Mouse (Mus musculus) gastrocnemius, adult 18-20 months (tissue): ENCODE measurements around the gene Mgat4a. TPM values are rescaled to one million over a fixed set of nuclear protein-coding genes. Genes with fewer than 3 reads are reported as not detected.
A peak's percentile ranks its signal among the peaks of the same experiment; 100 is the strongest.

Experiments
- DNase-seq: peaks from one replicate; pipeline ENCODE4 v3.0.0; 2021; ENCODE audit warnings: low spot score
- total RNA-seq, 2 experiments: library from RNA; stranded (reverse); gene quantifications; 2 replicates each; pipeline ENCODE4 v1.2.3; 2021

The Mgat4a gene
- total RNA-seq, 2 experiments from 2014 or later = 4.8 to 8.7 TPM

- DNase-seq = no peak
Observed at GRCm38 (mm10) chr1:37467806-37468205, 73.0 kb downstream of the Mgat4a start.

- no peak for DNase-seq
Observed at GRCm38 (mm10) chr1:37466322-37466995, 74.4 kb downstream of the Mgat4a start.

GRCm38 (mm10) chr1:37464878-37465452 lies 75.9 kb downstream of the Mgat4a start:
- no peak for DNase-seq

GRCm38 (mm10) chr1:37457546-37457945 lies 83.3 kb downstream of the Mgat4a start:
- no peak for DNase-seq

GRCm38 (mm10) chr1:37451270-37451669 lies 89.5 kb downstream of the Mgat4a start:
- DNase-seq = no peak

GRCm38 (mm10) chr1:37448361-37449095 lies 92.3 kb downstream of the Mgat4a start:
- peak; percentile 46 for DNase-seq

GRCm38 (mm10) chr1:37442848-37443835 lies 97.7 kb downstream of the Mgat4a start:
- DNase-seq = no peak

- DNase-seq = no peak
Observed at GRCm38 (mm10) chr1:37436419-37436818, 104.4 kb downstream of the Mgat4a start.

- DNase-seq = no peak
Observed at GRCm38 (mm10) chr1:37430297-37430840, 110.4 kb downstream of the Mgat4a start.

GRCm38 (mm10) chr1:37429366-37430296 lies 111.2 kb downstream of the Mgat4a start, which contains the start of the genes Coa5 and Unc50:
Gene Coa5 (minus strand): TSS chr1:37430103.
Gene Unc50 (plus strand): TSS chr1:37430139.
- DNase-seq = peak; percentile 96

GRCm38 (mm10) chr1:37428911-37429310 lies 111.9 kb downstream of the Mgat4a start:
- peak; percentile 24 for DNase-seq

- no peak for DNase-seq
Observed at GRCm38 (mm10) chr1:37427144-37427875, 113.5 kb downstream of the Mgat4a start.

- DNase-seq = peak; percentile 44
Observed at GRCm38 (mm10) chr1:37419420-37419819, 121.4 kb downstream of the Mgat4a start.

GRCm38 (mm10) chr1:37415394-37415793 lies 125.4 kb downstream of the Mgat4a start:
- no peak for DNase-seq

GRCm38 (mm10) chr1:37409647-37410046 lies 131.2 kb downstream of the Mgat4a start:
- no peak for DNase-seq

- DNase-seq = no peak
Observed at GRCm38 (mm10) chr1:37408678-37409077, 132.1 kb downstream of the Mgat4a start.

GRCm38 (mm10) chr1:37408059-37408458 lies 132.8 kb downstream of the Mgat4a start:
- DNase-seq = no peak

- DNase-seq = no peak
Observed at GRCm38 (mm10) chr1:37407228-37407627, 133.6 kb downstream of the Mgat4a start.

- no peak for DNase-seq
Observed at GRCm38 (mm10) chr1:37405137-37405536, 135.7 kb downstream of the Mgat4a start.
